Mouse (Mus musculus) heart, postnatal 36 days (tissue): ENCODE results near the gene Cgrrf1. TPM values are rescaled to one million over a fixed set of nuclear protein-coding genes. Genes with fewer than 3 reads are reported as not detected.

Experiments
- DNase-seq, 2 experiments: peaks; one replicate each; pipeline ENCODE4 v3.0.0; 2021 to 2022
- intact Hi-C: fragments of 180-260 bp; cut with DNase I; formaldehyde crosslinking; loops from one replicate; pipeline ENCODE4 v1.15.1; 2025
- total RNA-seq, 2 experiments: library from RNA; stranded (reverse); gene quantifications; 2 replicates each; pipeline ENCODE4 v1.2.3; 2021

The Cgrrf1 gene
- total RNA-seq, 2 experiments from 2014 or later, result 31.8 to 37.1 TPM

DNA sequence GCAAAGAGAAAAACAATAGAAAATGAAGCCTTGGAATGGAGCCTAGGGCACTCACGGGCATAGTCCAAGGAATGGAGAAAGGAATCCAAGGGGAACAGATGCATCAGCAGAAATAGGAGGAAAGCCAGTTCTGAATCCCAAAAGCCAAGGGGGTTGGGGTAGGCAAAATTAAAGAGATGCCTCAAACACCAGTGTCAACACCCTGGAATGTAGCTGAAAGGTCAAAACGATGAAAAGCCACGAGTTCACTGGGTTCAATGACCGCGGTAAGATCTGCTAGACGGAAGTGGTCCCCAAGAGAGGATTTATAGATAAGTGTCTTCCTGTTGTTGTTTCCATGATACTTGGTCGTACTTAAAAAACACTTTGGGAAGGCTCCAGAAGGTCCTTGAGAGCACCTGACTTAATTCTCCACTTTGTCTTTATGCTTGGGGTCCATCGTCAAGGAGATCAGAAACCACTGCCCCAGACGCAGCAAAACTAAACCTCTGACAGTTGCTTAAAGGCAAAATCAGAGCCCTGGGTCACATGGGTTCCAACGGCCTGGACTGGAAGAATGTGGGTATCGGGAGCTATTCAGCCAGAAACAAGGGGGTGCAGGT, 10.6 kb upstream of the Cgrrf1 start:
- intact Hi-C loops, result no loop called here
- peak in 1 of 2 experiments; percentile 9 for DNase-seq

DNA sequence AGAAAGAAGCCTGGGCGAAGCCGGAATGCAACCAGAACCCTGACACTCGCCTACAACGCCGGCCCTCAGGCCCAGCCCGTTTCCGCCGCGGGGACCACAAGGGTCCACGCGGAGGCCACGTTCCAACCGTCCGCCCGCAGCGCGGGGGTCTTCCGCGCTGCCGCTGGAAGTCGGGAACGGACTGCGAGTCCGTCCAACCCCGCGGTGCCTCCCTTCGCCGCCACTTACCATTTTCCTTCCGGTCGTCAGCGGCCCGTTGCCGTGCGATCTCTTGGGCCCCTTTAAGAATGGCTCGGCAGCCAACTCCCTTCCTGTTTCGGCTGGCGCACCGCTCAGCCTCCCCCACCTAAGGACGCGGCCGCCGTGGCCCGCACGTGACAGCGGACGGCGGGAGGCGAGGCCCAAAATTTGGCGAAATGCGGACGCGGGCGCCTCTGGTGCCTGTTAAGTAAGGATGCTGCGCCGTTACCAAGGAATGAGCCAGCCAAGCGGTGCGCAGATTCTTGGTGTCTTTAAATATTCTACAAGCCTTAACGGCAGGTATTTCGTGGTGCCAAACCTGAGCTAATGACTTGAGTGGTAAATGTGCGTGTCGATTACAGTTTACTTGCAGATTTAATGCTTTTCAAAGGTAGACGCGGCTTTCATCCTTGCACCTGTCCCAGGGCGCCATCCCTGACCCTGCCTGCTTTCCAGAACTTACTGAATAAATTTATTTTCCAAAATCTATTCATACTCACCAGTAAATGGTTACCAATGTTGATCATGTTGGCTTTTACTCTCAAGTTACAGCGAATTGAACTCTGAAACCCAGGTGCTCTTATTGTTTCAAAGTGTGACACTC, 9.8 kb upstream of the Cgrrf1 start, which contains the start of gene Gmfb:
Gmfb (minus strand) TSS at position 370 of the 844 bp plus-strand sequence.
- peak; percentile 97 to 98 for DNase-seq
- intact Hi-C loops, result loop anchor here (2.0 kb wide), 1 partner anchor 61 kb away; the partner anchor contains the start of gene Samd4

DNA sequence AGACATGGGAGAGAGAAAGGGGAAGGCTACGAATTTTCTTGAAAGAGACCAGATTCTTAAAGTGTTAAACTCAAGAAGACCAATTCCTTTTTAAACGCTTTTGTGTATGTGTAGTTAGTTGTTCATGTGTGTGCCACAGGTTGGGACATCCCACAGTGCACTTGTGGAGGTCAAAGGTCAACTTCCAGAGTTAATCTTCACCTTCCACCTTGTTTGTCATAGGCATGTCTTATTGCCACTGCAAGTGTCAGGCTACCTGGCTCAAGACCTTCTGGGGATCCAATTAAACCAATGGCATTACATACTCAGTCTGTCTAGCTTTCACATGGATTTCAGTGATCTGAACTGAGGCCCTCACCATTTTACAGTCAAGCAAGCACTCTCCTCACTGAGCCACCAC, 7.9 kb upstream of the Cgrrf1 start:
- no peak for DNase-seq
- intact Hi-C loops, result loop anchor here (2.0 kb wide), 1 partner anchor 59 kb away; the partner anchor contains the start of gene Samd4

DNA sequence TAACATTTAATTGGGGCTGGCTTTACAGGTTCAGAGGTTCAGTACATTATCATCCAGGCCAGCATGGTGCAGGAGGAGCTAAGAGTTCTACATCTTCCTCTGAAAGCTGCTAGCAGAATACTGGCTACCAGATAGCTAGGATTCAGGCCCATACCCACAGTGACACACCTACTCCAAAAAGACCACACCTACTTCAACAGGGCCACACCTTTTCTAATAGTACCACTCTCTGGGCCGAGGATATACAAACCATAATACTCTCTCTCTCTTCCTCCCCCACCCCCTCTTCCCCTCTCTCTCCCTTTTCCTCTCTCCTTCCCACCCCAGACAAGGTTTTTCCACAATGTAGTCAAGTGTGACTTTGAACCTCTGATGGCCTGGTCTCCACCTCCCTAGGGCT, 4.5 kb upstream of the Cgrrf1 start:
- DNase-seq, result no peak
- intact Hi-C loops, result no loop called here

DNA sequence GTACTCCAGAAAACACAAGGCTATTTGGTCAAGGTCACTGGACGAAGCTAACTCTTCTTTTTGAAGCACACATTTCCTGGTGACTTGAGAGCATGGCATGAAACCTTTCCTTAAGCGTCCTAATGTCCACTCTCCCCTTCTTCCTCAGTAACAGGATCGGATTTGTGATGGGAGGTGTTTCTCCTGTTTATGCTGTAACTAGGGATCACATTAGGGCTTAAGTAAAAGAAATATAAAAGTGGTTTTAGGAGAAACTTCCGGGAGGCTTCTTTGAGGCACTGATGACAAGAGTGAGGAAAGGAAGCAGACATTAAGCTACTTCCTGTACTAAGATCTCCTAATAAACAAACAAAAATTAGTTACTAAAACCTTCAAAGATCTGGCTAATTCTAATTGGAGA, 630 bp upstream of the Cgrrf1 start:
- intact Hi-C loops, result loop anchor here (5.0 kb wide), 1 partner anchor 256 kb away; no protein-coding TSS in a partner anchor
- DNase-seq, result peak in 1 of 2 experiments; percentile 12

DNA sequence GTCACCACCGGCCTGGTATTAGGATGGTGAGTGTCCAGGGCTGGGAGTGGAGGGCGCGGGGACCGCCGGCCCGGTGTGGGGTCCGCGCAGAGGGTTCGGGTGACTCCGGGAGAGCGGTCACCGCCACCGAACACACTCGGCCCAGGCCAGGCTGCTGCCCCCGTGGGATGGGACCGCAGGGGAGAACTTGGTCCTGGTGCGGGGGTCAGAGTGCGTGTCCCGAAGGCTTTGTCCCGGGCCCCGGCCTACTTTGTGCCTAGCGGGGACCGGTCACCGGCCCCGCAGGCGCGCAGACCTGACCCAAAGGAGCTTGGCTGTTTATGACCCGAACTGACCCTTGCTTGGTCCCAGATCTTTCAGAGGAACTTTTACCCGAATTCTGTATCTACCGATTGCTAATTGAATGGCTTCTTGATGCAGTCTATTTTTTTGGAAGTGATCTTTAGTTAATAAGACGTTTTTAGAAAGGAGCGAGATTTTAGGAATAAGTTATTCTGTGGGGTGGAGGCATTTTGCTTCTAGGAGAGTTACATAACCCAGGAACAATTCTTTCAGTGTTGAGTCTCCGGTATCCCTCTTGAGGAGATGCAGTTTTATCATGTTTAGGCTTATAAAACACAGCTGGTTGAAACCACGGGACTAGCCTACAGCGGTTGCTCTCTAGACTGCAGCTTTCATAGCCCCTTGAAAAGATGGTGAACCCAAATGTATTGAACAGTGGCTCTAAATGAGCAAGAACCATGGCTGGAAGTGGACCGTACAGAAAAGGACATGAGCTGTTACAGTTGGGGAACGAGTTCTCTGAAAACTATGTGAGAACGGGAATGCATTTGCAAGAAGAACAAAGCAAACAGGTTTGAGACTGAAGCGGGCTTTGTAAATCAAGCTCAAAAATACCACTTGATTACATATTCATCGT, 688 bp downstream of the Cgrrf1 start:
- intact Hi-C loops, result loop anchor here (2.0 to 5.0 kb wide), 2 partner anchors 50 to 255 kb away; partner anchors contain the start of gene Samd4
- DNase-seq, result peak in 1 of 2 experiments; percentile 14

DNA sequence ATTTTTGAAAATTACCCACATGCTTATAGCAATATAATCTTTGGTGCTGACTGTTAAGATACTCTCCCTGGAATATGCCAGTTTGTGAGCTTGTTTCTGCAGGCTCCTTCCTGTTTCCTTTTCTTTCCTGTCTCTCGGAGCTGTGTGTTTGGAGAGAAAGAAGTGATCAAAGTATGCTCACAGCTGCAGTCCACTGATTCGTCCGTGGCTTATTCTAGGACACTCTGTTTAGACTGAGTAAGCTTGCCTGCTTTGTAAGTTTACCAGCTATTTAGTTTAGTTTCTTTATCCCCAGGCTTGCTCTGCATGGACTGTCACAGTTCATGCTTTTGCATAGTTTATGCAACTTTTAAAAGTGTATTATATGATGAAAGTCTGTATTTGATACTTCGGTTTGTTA, 7.4 kb downstream of the Cgrrf1 start:
- no peak for DNase-seq
- intact Hi-C loops, result no loop called here

DNA sequence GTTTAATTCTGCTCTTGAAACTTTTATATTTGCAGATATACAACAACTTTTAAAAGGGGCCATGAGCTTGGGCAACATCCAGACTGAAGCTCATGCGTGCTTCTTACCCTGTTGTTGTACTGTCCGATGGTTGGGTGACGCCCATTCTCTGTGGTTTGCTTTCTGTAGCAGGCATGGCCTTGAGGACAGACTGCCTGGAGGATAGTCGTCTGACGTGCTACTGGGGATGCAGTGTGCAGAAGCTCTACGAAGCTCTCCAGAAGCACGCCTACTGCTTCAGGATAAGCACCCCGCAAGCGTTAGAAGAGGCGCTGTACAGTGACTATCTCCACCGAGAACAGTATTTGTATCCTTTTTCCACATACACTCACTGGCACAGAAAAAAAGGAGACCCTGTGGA, 13.8 kb downstream of the Cgrrf1 start:
- no peak for DNase-seq
- intact Hi-C loops, result no loop called here

DNA sequence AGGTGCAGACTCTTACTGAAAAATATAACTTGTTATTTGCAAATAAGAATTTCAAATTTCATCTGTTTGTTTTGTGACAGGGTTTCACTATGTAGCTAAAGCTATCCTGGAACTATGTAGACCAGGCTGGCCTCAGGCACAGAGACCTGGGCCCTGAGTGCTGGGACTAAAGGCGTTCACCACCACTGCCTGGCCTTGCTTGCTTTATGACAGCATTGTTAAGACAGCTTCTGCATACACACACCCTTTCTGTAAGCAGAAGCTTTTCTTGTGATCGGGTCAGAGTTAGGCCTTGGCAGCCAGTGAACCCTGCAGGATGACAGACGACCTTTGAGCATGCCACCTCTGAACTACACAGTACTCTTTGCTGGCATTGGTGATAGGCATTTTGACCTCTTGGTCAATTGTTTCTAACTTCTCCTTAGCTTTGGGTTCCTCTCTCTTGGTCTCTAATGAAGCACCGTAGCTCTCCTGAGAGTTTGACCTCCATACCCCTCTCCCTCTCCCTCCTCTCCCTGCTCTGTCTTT, 16.2 kb downstream of the Cgrrf1 start:
- intact Hi-C loops, result no loop called here

DNA sequence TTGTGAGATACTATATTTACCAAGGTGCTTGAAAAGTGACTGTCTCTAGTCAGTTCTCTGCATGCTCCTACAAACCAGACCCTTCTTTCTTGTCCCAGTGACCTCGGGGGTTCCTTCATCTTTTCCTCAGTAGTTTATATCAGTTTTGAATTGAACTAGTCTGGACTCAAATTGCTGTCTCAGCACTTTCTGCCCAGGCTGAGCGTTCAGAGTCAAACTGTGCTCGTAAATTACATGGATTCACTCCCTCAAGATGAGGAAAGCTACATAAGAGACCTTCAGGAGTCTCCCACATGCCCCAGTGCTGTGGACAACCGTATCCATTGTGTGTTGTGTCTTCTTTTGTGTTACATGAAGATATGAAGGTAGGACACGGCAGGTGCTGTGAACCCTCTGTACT, 16.8 kb downstream of the Cgrrf1 start:
- no peak for DNase-seq
- intact Hi-C loops, result no loop called here

More for the DNA sequence above, 16.2 kb downstream of the Cgrrf1 start:
- DNase-seq, result no peak

DNA sequence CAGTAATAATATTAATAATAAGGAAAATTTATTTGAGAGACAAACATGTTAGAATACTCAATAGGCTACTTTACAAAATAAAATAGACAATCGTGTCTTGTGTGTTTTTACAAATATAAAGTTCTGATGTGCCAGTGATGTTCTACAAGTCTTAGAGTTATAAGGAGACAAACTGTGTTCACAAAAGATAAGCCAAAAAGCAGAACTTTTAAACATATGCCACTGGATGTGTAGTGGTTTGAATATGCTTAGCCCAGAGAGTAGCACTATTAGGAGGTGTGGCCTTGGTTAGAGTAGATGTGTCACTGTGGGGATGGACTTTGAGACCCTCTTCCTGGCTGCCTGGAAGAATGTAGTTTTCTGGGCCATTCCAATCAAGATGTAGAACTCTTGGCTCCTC, 17.8 kb downstream of the Cgrrf1 start:
- intact Hi-C loops, result no loop called here
- DNase-seq, result no peak

DNA sequence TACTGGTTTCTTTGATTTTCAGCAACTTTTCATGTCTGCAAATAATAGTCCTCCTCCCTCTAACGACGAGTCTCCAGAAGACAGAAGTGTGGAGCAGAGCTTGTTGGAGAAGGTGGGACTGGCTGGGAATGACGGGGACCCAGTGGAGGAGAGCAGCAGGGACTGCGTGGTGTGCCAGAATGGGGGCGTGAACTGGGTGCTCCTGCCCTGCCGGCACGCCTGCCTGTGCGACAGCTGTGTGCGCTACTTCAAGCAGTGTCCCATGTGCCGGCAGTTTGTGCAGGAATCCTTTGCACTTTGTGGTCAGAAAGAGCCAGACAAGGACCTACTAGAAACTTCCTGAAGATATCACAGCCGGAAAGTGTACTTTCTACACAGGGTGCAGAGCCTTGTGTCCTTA, 21.8 kb downstream of the Cgrrf1 start:
- no peak for DNase-seq
- intact Hi-C loops, result no loop called here

DNA sequence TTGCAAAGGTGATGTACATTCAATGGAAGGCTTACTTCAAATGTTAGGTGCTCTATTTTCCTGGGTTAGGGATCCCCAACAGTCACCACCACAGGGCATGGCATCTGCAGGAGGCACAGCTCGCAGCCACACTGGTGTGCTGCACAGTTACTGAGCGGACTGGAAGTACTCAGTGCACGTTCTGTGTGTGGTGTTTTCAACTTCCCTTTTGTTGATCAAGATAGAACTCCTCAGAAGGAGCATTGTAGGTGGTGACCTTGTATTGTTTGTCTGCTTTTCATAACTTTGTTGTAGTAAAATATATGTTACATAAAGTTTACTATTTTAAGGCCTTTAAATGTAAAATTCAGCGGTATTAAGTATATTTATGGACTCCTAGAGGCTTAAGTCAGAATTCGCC, 31.0 kb downstream of the Cgrrf1 start:
- intact Hi-C loops, result no loop called here
- DNase-seq, result no peak

DNA sequence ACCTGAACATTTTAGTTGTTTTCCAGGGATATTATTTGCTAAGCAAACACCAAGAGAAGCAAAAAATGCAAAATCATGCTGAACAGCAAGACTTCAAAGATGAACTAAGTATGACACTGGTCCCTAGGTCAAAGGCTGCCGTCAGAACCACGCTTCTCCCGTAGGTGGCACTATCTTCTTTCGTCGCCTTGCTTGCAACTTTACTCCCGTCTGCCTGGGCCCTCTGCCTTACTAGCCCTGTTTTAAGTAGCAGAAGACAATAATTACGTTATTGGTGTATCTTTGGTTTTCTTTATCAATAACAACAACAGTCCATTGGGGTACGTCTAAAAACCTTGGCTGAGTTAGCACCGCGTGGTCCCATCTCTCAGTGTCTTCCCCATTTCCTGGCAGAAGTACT, 49.0 kb downstream of the Cgrrf1 start:
- intact Hi-C loops, result loop anchor here (1.0 to 5.0 kb wide), 3 partner anchors 71 to 306 kb away; partner anchors contain the start of gene Gch1
- DNase-seq, result peak; percentile 71 to 76

DNA sequence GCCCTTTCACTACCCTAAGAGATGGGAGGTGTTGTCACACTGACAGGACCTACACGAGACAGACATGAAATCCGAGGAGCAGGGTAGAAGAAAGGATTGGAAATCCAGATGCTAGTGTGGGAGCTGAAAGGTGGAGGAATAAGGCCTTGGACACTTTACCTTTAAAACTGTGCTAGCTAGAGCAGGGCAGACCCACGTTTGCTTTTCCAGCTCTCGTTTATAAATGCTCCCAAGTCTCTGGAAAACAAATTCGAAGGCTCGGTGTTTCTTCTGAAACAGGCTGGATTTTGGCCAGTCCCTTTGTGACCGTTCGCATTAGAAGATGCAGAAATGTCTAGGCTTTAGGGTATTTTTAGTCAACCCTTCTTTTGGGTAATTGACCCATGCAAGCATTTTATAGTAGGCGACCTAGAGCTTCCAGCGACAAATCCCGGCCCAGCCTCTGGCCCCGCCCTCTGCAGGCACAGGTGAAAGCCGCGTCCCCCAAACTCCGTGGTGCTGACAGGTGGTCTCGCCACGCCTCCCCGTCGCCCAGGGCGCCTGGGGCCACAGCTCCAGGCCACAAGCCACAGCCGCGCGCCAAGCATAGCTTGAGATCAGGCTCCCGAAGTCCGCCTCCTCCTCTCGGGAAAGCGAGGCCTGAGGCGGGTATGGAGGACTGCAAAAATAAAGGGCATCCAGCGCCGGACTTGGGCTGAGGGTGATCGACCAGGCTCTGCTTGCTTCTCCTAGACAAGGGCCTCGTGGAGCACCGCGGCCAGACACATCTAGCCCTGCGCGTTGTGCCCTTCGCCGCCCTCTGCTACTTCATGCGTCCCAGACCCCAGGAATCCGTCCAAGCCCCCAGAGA, 49.9 kb downstream of the Cgrrf1 start:
- peak; percentile 8 to 29 for DNase-seq
- intact Hi-C loops, result loop anchor here (1.0 to 5.0 kb wide), 6 partner anchors 49 to 377 kb away; partner anchors contain the start of genes Cgrrf1, Gch1 and Gmfb

DNA sequence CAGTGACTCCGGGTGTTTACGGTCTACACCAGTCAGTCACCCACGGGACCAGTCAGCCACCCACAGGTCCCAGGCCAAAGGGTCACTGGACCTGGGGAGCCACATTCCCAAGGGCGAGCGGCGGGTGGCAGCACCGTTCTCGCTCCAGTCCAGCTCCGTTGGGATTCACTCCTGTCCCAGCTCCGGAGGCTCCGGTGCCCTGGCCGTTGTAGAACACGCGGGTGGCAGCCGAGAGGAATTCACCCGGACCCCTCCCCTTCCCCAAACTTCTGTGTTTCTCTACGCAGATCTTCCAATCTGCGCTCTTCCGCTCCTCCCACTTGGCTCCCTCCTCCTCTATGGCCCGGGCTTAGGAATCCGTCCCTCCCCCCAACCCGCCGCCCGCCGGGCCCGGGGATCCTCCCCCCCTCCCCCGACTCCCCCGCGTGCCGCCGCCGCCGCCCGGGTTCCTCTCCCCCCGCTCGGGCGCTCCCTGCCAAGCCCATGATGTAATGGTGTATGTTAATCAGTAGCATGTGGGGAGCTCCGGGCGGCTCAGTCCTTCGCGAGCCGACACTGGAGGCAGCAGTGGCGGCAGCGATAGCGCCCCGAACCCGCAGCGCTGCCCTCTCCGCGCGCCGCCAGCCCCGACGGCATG, 50.6 kb downstream of the Cgrrf1 start, which contains the start of gene Samd4:
Samd4 (plus strand) TSS at position 424 of the 637 bp plus-strand sequence.
- DNase-seq, result peak; percentile 83 to 88
- intact Hi-C loops, result loop anchor here (2.0 to 5.0 kb wide), 5 partner anchors 50 to 376 kb away; partner anchors contain the start of genes Cgrrf1, Gch1 and Gmfb

DNA sequence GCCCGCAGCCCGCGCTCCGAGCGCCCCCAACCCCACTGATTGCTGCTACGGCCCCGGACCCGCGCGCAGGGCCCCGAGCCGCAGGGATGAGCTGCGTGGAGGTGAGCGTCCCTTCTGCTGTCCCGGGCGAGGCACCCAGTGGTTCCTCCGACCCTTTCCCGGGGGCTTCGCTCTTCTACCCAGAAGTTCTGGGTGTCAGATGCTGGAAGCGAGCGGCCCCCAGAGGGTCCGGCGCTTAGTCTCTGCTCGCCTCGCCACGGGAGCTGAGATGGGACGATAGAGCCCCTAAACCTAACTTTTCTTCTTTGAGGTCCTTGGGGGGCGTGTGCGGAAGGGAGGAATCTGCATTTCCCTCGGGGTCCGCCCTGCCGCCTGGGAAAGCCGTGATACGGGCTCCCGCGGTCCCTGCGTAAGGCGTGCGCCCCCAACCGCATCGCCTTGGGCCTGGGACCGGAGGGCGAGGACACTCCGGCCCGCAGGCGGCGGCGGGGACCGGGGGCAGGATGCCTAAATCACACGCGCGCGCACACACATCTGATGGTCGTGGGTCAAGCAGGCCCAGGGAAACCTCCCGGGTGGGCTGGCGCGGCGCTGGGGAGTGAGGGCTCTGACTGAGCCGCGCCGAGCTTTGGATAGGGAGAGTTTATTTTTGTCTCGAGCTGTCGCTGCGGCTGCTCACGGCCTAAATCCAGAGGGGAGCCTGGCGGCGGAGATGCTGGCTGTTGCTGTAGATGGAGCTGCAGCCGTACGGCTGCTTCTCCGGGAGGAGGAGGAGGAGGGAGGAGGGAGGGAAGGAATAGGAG, 51.3 kb downstream of the Cgrrf1 start:
- intact Hi-C loops, result loop anchor here (2.0 to 5.0 kb wide), 5 partner anchors 50 to 376 kb away; partner anchors contain the start of genes Cgrrf1, Gch1 and Gmfb
- peak; percentile 62 to 79 for DNase-seq
